Mouse (Mus musculus): ENCODE results near the gene Adgrg5.

Adgrg5 gene

DNA sequence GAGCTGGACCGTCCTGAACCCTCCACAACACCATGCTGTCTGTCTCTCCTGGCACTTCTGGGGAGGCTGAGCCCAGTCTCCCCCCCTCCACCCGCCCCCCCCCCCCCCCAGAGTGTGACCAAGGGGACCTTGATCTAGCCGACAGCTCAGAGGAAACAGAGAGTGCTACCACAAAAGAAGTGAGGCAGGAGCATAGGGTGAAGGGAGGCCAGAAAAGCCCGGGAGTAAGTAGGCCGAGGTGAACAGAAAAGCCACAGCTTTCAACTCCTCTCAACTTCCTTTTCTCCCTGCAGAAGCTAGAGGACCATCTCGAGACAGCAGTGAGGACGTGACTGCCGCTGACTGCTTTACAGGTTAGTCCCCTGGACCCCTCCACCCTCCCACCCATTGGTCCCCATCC, at the start of gene Adgrg5:
Gene Adgrg5, plus strand, starts transcription at position 290 of the 400 bp plus-strand sequence.
- DNase-seq = no peak

DNA sequence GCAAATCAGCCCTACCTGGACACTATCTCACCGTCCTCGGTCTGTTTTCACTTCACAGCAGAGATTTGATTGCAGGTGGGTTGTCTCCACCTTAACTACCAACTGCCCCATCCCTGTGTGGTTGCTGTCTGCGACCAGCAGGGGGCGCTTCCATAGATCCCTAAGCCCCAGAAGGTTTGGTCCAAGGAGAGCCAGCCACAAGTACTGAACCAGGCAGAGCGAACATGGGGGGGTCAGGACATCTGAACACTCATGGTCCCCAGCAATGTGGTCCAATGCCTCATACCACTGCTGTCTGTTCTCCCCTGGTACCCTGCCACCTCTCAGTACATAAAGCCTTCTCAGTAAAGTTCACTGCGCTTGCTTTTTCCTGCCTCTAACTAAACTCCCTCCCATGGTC, 49.1 kb upstream of the Adgrg5 start:
- peak; percentile 86 for DNase-seq

DNA sequence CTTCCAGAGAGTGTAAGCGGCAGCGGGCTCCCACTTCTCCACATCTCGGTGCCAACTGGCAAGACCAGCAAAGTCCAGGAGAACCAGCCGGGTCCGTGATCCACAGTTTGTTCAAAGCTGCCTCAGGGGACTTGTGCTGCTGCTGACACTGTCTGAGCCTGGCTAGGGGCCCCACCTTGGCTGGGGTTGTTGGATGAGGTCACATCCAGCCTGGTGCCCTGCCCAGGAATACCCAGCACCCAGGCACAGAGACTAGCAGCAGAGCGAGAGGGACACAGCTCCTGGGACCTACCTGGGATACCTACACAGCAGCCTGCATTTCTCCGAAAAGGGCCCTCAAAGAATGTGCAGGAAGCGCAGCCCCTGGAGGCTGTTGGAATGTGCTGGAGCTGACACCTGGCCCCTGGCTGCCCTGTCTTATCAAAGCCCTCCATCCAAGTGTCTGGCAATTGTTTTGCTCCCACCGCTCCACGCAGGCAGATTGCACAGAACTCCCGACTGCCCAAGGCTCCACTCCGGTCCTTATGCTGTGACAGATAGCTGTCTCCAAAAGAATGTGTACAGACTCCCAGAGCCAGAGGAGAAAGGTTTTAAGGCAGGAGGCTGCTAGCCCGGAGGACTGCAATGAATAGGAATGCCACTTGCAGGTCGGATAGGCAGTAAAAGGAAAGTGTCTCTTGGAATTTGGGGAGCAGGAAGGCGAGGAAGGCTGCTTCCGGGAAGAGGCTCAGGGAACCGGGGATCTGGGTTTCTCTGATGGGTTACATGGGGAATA, 48.2 kb upstream of the Adgrg5 start:
- peak; percentile 60 for DNase-seq

DNA sequence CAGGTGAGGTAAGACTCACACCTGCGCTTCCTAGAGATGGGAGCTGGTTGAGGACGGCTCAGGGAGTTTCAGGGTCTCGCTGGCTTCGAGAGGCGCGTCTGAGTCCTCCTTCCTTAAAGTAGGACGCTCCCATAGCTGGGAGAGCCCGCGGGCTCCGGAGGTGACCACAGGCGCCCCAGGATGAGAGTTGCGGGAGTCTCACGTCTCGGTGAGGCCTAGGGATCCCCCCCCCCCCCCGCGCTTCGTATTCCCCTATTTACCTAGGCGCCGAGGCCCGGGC, 47.7 kb upstream of the Adgrg5 start:
- DNase-seq = no peak

DNA sequence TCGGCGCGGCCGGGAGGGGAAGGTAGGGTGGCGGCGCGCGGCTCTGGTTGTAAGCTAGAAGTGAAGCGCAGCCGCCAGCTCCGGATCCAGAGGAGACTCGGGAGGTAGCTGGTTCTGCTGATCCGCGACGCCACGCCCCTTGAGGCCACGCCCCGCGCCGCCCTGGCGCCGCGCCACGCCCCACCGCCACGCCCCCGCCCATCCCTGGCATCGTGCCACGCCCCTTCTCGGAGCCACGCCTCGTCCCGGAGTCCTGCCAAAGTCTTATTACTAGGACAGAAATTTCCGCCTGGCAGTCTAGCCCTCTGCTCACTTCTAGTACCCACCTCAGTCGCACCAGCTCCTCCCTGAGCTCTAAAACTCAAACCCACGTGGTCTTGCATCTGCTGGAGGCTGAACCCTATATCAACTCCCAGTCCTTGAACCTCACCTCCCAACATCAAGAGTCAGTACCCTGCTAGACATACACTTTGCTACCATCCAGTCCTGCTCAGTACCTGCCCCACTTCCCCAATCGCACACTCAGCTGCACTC, 47.2 kb upstream of the Adgrg5 start, which contains the start of gene Dok4:
Gene Dok4, minus strand, starts transcription at position 134 of the 534 bp plus-strand sequence.
- peak; percentile 97 for DNase-seq

DNA sequence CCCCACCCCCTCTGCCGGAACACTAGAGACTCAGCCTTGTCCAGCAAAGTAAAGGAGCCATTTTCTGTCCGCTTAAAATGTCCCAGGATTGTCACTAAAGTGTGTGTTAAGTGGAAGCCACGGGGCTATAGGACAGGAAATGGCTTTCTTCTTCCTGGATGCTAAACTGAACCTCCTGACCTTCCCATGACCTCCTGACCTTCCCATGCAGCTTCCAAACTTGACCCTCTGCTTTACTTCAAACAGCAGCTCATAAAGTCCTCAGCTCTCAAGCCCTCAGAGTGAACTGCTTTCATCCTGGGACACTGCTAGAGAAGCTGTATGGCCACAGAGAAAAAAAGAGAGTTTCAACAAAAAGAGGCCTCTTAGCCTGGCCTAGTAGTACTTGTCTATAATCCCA, 46.7 kb upstream of the Adgrg5 start:
- DNase-seq = no peak

DNA sequence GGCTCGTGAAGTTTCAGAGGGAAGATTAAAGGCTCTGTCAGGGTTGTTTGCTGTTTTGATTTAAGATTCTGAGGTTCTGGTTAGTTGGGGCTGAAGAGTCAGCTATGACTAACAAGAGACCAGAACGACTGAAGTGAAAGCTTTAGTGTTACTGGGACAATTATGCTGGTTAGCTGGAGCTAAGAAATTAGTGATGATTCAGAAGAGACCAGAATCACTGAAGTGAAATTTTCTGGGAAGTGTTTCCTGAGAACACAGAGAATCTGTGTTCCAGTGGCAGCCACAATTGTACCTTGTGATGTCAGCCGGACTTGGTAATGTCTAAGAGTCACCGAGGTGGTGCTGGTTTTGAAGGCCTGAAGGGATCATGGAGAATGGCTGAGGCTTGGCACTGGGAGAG, 42.8 kb upstream of the Adgrg5 start:
- no peak for DNase-seq

DNA sequence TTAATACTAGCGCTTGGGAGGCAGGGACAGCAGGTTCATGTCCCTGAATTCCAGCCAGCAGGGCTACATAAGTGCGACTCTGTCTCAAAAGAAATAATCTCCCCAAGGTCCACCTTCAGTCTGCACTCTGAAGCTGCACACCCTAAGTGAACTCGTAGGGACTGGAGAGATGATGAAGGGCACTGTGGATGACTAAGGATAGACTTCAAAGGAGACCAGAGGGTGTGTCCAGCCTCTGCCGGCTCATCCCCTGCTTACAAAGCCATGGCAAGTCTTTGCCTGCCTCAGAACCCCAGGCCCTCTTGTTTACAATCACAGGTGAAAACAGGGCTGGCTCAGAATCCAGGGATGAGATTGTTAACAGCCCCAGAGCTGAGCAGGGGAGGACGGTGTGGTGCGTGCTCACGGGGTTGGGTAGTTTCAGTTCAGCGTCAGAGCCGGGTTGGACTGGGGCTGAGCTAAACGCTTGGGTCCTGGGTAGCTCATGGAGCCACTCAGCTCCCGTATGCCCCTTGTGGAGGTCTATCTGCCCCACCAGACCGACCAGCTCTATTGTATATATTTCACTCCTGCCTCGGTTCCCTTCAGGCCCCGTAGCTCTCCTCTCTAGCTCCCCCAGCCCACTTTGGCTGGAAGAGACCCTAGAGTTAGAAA, 35.0 kb upstream of the Adgrg5 start:
- peak; percentile 52 for DNase-seq

DNA sequence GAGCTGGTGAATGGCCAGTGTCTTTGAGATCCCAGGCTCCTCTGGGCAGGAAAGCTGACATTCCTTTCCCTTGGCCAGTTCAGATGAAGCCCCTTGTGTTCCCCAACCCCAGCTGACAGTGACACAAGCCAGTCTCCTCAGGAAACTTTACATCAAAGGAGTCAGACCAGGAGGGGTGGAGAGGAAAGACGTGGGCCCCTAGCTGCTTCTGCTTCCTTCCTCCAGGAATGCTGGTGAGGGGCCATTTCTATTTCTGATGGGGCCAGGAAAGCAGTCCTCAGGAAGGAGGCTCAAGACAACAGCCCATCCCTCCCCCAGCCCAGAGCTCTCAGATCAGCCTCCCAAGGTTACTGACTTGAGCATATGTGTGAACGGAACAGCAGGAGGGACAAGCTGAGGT, 30.6 kb upstream of the Adgrg5 start:
- DNase-seq = no peak

DNA sequence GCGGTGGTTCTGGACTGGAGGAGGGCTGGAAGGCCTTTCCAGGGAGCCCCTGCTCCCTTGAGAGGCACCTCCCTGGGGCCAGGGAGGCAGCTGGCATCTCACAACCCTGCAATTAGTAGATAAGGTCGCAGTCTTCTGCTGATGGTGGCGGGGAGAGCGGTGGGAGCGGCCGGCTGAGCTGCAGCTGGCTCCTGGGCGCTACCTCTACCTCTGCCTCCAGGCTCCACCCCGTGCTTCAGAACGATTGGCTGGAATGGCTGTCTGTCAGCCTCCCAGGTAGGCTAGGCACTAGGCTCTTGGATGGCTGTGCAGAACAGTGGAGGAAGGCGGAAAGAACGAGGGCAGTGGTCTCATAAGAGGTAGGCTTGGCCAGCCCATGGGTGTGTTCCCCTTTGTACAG, 24.2 kb upstream of the Adgrg5 start:
- DNase-seq = peak; percentile 97

DNA sequence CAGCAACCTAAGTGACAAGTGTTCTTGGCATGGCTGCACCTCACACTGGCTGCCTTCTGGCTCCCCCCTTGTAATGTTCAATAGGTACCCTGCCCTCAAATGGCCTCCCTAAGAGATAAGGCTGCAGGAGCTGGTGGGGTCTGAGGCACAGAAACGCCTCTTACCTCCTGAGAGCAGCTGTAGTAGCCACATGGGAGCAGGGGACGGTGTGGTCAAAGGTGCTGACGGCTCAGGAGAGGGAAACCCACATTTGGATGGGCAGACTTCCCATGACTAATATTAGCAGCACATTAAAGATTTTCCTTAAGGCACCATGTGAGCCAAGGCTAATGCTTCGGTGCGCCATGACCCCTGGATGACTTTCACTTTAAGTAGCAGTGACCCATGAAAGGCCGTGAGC, 22.9 kb upstream of the Adgrg5 start:
- DNase-seq = no peak

DNA sequence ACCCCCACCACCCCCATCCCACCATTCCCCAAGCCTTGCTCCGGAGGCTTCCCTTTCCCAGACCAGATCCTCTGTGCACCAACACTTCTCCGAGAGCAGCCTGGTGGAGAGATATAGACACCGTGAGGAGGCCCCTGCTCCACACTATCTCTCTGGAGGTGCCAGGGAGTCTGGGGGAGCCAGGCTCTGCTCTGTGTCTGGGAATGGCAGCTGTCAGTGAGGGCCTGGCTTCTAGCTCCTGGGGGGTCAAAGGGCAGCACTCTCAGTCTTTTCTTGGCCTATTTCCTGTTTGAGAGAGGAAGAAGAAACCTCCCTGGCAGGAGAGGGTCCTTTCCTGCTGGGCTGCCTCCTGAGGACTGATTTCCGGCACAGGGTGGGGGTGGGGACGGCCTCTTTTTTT, 22.5 kb upstream of the Adgrg5 start:
- peak; percentile 61 for DNase-seq

DNA sequence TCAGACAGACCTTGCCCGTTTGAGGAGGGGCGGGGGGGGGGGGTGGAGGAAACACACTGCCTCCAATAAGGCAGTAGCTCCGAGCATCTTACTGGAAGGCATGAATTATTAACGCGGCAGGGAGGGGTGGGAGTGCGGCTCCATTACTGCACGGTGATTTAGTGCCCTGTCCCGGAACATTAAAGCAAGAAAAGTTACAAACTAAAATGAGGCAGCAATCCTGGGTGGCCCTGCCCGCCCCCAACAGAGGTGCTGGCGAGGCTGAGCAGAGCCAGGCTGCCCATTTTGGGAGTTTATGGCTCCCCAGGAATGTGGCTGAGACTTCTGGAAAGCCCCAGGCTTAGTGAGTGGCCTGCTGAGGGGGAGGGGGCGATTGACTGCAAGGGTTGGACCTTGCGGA, 19.8 kb upstream of the Adgrg5 start:
- DNase-seq = no peak

DNA sequence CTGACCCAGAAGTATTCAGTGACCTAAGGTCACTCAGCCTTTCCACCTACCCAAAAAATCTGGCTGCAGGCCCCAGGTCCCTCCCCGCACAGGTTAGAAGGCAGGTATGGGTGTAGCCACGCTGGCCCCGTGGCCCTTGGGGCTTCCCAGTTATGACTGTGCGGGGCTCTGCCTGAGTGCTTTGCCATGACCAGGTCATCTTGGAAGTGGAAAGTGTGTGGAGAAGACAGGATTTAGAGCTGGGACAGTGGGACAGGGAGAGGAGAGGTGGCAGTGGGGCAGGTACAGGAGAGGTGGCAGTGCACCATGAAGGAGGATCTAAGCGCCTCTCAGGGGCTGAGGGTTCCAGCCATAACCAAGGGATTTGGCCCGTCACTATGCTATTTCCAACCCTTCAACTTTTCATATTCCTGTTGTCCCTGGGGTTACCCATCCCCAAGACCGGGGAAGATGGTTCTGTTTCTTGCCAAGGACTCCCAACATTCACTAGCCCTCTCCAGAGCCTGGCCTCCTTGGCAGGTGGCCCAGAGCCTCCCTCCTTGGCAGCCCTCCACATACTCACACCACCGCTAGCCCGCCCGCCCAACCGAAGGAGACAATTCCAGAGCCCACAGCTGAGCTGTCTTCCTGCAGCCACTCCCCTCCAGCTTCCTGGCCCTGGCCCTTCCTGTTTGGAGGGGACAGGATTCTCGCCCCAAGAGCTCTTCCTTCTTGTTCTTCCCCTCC, 18.9 kb upstream of the Adgrg5 start:
- DNase-seq = peak; percentile 52

DNA sequence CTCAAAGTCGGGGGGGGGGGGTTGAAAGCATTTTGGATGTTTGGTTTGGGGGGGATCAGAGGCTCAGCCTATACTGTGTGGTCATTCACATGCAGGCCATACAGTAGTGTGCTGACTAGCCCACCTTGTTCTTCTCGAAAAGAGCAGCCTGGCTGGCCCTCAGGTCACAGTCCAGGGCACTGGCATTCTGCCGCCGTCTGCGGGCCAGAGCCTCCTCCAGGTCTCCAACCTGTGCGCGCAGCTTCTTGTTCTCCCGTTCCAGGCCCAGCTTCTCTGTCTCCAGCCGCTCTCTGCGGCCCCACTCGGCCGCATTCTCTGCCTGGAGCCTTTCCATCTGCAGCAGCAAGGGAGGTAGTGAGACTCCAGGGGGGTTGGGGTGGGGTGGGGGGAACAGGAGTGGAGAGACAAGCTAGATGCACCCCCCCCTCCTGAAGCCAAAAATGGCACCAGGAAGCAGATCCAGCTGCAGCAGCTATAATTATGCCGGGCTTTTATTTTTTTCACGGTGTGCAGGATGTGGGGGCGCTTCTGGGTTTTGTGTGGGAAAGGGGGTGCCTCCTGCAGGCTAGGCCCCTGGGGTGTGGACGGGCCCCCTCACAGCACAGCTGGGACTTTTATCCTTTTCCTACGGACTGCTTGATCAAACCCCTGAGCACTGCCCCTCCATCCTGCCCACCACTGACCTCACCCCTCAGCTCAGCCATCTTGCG, 15.7 kb upstream of the Adgrg5 start:
- DNase-seq = no peak

DNA sequence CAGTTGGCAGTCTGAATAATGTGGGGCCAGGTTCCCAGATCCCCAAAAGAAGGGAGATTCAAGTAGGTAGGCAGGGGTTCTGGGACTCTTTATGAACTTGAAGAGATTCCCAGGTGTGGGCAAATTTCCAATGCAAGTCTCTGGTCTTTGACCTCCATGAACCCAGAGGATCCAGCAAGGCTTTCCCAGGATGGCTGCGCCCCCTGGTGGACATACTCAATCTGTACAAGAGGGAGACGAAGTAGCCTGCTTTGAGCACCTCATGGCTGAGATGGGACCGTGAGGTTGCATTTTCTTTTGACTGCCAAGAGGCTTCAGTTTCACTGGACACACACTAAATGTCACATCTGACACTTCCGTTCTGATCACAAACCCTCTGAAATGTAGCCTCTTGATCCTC, 14.6 kb upstream of the Adgrg5 start:
- DNase-seq = peak; percentile 93

DNA sequence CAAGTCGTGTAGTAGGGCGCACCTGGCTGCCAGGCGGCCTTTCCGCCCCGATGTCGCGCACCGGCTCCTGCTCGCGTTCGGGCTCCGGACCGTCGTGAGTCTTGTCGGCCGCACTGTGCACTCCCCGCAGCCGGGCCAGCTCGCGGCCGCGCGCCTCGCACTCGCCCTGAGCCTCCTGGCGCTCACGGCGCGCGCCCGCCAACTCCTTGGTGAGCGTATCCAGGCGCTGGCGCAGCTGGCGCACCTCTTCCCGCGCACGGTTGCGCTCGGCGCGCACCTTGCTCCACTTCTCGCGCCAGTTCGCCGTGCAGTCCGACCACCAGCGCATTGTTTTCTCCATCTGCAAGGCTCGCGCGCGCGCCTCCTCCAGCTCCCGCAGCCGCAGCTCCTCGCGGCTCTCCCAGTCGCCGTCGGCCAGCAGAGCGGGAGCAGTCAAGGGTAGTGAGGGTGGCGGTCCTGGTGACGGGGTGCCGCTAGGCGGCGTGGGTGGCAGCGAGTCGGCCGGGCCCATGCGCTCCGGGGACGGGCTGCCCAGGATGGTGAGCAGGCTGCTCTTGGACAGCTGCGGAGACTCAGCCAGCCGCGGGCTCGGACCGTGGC, 10.3 kb upstream of the Adgrg5 start:
- peak; percentile 75 for DNase-seq

DNA sequence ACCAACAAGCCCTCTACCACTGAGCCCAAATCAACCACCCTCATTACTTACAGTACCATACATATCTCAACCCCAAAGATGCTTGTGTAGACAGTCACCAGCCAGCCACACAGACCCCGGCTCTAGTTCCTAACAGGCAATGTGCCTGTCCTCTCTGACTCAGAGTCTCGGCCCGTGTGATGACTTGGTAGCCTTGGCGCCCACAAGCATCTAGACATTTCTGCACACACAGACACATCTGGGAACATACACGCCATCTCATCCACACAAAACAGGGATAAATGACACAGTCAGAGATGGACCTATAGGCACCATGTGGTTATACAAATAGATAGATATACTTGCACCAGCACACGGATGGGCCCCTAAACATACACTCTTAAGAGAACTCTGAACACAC, 9.2 kb upstream of the Adgrg5 start:
- no peak for DNase-seq

DNA sequence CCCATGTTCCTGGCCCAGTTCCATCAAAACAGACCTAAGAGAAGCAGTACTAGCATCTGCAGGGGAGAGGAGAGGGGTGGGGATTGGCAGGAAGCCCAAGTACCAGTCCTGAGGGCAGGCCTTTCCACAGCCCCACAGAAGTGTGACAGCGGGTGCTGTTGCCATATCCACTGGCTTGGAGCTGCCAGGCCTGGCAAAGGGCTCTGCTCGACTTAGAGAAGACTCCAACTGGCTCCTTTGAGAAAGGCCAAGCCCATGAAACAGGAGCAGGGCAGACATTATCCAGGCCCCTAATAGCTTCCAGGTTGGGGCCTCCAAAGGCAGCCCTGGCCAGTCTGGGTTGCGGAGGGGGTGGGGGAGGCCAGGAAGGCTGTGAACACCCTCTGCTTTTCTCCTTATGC, 8.8 kb upstream of the Adgrg5 start:
- DNase-seq = no peak

DNA sequence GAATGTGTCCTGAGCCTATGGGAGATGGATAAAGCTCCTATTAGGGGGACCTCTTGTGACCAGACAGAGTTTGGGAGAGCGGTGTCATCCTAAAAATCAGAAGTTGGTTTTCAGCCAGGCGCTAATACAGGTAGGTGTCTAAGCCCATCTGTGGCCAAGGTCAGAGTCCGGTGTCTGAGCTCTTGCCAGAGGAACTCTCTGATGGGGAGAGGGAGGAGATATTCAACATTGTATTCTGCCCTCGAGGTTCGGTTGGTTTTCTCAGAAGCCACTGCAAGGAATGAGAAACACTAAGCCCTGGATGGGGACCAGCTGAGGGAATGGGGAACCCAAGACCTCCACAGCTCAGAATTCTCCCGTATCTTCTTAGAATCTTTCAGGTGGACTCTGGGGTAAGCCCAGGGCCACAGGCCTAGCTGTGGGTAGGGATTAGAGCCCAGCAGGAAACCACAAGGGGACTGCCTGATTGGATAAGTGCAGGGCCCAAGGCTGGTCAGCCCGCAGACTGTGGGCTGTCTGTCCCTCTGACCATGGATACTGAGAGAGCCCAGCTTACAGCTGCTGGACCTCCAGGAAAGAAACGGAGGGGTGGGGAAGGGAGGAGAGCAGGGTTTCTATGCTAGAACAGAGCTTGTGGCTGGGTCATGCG, 7.1 kb upstream of the Adgrg5 start:
- DNase-seq = no peak

DNA sequence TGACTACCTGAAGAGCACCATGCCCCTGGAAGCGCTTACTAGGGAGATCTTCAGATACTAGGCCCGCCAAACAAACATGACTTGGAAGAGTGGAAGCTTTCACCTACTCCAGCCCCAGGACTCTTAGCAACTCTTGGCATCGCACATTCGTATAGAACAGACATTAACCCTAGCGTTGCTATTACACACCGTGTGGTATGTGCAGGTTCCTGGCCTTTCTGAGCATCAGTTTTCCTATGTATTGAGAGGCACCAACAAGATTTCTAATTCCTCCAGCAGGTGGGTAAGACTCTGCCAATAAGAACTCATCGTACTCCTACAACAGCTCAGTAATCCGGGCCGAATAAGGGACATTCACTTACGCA, 6.6 kb upstream of the Adgrg5 start:
- DNase-seq = no peak

DNA sequence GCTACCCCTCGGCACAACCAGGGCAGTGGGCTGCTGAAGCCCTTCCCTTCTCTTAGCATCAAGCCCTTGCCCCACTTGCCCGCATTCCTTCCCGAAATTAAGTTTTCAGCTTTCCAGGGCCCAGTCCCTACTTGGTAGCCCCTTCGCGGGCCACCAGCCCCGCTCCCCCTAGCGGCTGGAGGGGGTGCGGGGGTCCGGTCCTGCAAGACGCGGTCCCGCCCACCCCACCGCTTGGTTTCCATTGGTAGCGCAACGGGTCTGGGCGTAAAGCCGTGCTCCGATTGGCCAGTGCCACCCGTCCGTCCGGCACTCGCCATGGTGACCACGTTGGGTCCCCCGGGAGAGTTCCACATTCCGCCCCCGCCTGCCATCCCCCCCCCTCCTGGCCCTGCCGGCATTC, 6.1 kb upstream of the Adgrg5 start:
- peak; percentile 92 for DNase-seq

Measured in liver (tissue).